Mouse (Mus musculus) testis, postnatal 14 days (tissue): ENCODE data around the gene Fpr-rs3.

Source experiments
- DNase-seq: peaks from one replicate; pipeline ENCODE4 v3.0.0; 2021; ENCODE audit warnings: low spot score

The Fpr-rs3 gene

GRCm38 (mm10) chr17:20624777-20625176 is at the start of gene Fpr-rs3:
Gene Fpr-rs3 (minus strand): TSS chr17:20624877.
- DNase-seq: no peak

GRCm38 (mm10) chr17:20596323-20596722 is 28.4 kb downstream of the Fpr-rs3 start, which contains the start of gene Vmn2r110:
Gene Vmn2r110 (minus strand): TSS chr17:20596423.
- no peak for DNase-seq
